Mouse (Mus musculus) liver, postnatal 0 days (tissue): Measurements from ENCODE around the gene Cnot4.

Experiments used
- CTCF ChIP-seq: sonication (generic); IDR thresholded peaks from 2 replicates; pipeline ENCODE4 v1.5.1; 2016; ENCODE audit warnings: antibody characterized with exemption, low read depth
- EP300 ChIP-seq: IDR thresholded peaks from 2 replicates; pipeline ENCODE4 v1.6.1; 2016; ENCODE audit warnings: antibody characterized with exemption, low read depth, mild to moderate bottlenecking

DNA sequence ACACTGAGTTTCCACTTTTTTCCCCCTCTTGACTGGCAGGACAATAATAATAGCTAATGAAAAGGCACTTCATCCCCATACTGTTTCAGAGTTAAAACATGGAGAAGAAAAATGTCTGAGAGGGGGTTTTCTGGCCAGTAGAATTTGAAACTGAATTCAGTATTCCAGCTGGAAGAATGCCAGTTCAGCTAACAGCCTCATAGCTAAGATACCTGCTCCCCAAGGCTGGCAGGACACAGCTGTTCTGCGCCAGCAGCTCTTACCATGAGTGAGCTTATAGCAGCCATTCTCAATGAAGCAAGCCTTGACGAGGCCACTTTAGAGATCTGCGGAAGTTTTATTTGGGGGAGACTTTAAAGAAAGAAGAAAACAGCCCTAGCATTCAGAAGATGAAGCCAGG, 62.3 kb downstream of the Cnot4 start:
- TF ChIP-seq CTCF (no peak), EP300 (no peak)
